Mouse (Mus musculus) pancreas, adult 10 weeks (tissue): Measurements from ENCODE around the gene Rnf167. TPM values are rescaled to one million over a fixed set of nuclear protein-coding genes. Genes with fewer than 3 reads are reported as not detected.

Experiments
- polyA plus RNA-seq: library from polyadenylated mRNA; stranded (reverse); fragments of 350-450 nt; fragmentation: Illumina TruSeq; extraction: RNeasy Lipid Tissue Mini Kit (QIAGEN cat#74804); gene quantifications from one replicate; pipeline ENCODE4 v1.2.3, GENCODE M21; 2015; ENCODE audit warnings: low read depth, low replicate concordance; ENCODE audit not compliant: insufficient read depth

The Rnf167 gene
- 37.6 TPM for polyA plus RNA-seq

GRCm38 (mm10) chr11:70646691-70647650 lies at the start of gene Rnf167, which contains the start of gene Slc25a11:
TSS of gene Rnf167 (plus strand) at chr11:70647235.
TSS of gene Slc25a11 (minus strand) at chr11:70647479.

GRCm38 (mm10) chr11:70615516-70616093 lies 31.4 kb upstream of the Rnf167 start, which contains the start of gene 4930544D05Rik:
TSS of gene 4930544D05Rik (plus strand) at chr11:70615848.

GRCm38 (mm10) chr11:70619101-70619500 lies 27.9 kb upstream of the Rnf167 start, which contains the start of gene Chrne:
TSS of gene Chrne (minus strand) at chr11:70619216.

GRCm38 (mm10) chr11:70638714-70639278 lies 8.2 kb upstream of the Rnf167 start, which contains the start of gene Gp1ba:
TSS of gene Gp1ba (plus strand) at chr11:70639122.

GRCm38 (mm10) chr11:70654198-70654922 lies 7.3 kb downstream of the Rnf167 start, which contains the start of gene Pfn1:
TSS of gene Pfn1 (minus strand) at chr11:70654644.

GRCm38 (mm10) chr11:70656964-70657363 lies 9.9 kb downstream of the Rnf167 start, which contains the start of gene Eno3:
TSS of gene Eno3 (plus strand) at chr11:70657202.

GRCm38 (mm10) chr11:70668771-70669505 lies 21.9 kb downstream of the Rnf167 start, which contains the start of gene Spag7:
TSS of gene Spag7 (minus strand) at chr11:70669416.

GRCm38 (mm10) chr11:70687601-70688199 lies 40.7 kb downstream of the Rnf167 start, which contains the start of gene Camta2:
TSS of gene Camta2 (minus strand) at chr11:70688105.

GRCm38 (mm10) chr11:70699722-70700556 lies 52.9 kb downstream of the Rnf167 start, which contains the start of the genes Inca1 and Kif1c:
TSS of gene Inca1 (minus strand) at chr11:70700155.
TSS of gene Kif1c (plus strand) at chr11:70700548.

Other genes starting within 250 kb of the Rnf167 start
- 4.6 TPM for gene Pelp1, start 237.2 kb upstream of the Rnf167 start, polyA plus RNA-seq
- 29.3 TPM for gene Arrb2, start 214.6 kb upstream of the Rnf167 start, polyA plus RNA-seq
- 6.4 TPM for gene Med11, start 195.3 kb upstream of the Rnf167 start, polyA plus RNA-seq
- gene Zmynd15, start 187.8 kb upstream of the Rnf167 start, polyA plus RNA-seq = 0.70 TPM
- 4.3 TPM for gene Cxcl16, start 187.3 kb upstream of the Rnf167 start, polyA plus RNA-seq
- 0.89 TPM for gene Tm4sf5, start 142.0 kb upstream of the Rnf167 start, polyA plus RNA-seq
- gene Vmo1, start 132.6 kb upstream of the Rnf167 start, polyA plus RNA-seq = not detected
- gene Gltpd2, start 128.0 kb upstream of the Rnf167 start, polyA plus RNA-seq = not detected
- 69.1 TPM for gene Psmb6, start 121.9 kb upstream of the Rnf167 start, polyA plus RNA-seq
- gene Gm40193, start 114.3 kb upstream of the Rnf167 start, polyA plus RNA-seq = not detected
- gene Pld2, start 107.2 kb upstream of the Rnf167 start, polyA plus RNA-seq = 6.0 TPM
- gene Mink1, start 84.4 kb upstream of the Rnf167 start, polyA plus RNA-seq = 17.6 TPM
- gene 4930544D05Rik, start 31.4 kb upstream of the Rnf167 start, polyA plus RNA-seq = not detected
- not detected for gene Chrne, start 28.0 kb upstream of the Rnf167 start, polyA plus RNA-seq
- not detected for gene Gp1ba, start 8.1 kb upstream of the Rnf167 start, polyA plus RNA-seq
- 17.3 TPM for gene Slc25a11, start 244 bp downstream of the Rnf167 start, polyA plus RNA-seq
- gene Pfn1, start 7.4 kb downstream of the Rnf167 start, polyA plus RNA-seq = 118 TPM
- 16.0 TPM for gene Eno3, start 10.0 kb downstream of the Rnf167 start, polyA plus RNA-seq
- 17.9 TPM for gene Spag7, start 22.2 kb downstream of the Rnf167 start, polyA plus RNA-seq
- 9.5 TPM for gene Camta2, start 40.9 kb downstream of the Rnf167 start, polyA plus RNA-seq
- gene Inca1, start 52.9 kb downstream of the Rnf167 start, polyA plus RNA-seq = 2.5 TPM
- gene Kif1c, start 53.3 kb downstream of the Rnf167 start, polyA plus RNA-seq = 13.3 TPM
- 1.4 TPM for gene Zfp3, start 117.0 kb downstream of the Rnf167 start, polyA plus RNA-seq
- gene Scimp, start 165.4 kb downstream of the Rnf167 start, polyA plus RNA-seq = not detected
- 5.0 TPM for gene Rabep1, start 197.5 kb downstream of the Rnf167 start, polyA plus RNA-seq